Mouse (Mus musculus) brain, adult 10 weeks (tissue): Measurements from ENCODE around the gene Arih2. TPM values are rescaled to one million over a fixed set of nuclear protein-coding genes. Genes with fewer than 3 reads are reported as not detected.

ENCODE experiments used
- polyA plus RNA-seq: library from polyadenylated mRNA; stranded (reverse); fragments of 350-450 nt; fragmentation: Illumina TruSeq; extraction: RNeasy Lipid Tissue Mini Kit (QIAGEN cat#74804); gene quantifications from one replicate; pipeline ENCODE4 v1.2.3, GENCODE M21; 2015; ENCODE audit warnings: low read depth, low replicate concordance

Arih2 gene
- polyA plus RNA-seq, result 39.4 TPM

GRCm38 (mm10) chr9:108648611-108649560 is at the start of gene Arih2:
Gene Arih2, minus strand, starts transcription at chr9:108649386.

GRCm38 (mm10) chr9:108689106-108689505 is 39.9 kb upstream of the Arih2 start, which contains the start of gene Prkar2a:
Gene Prkar2a, plus strand, starts transcription at chr9:108689314.

GRCm38 (mm10) chr9:108661677-108662612 is 12.8 kb upstream of the Arih2 start, which contains the start of gene Slc25a20:
Gene Slc25a20, plus strand, starts transcription at chr9:108662088.

GRCm38 (mm10) chr9:108596998-108597764 is 52.0 kb downstream of the Arih2 start, which contains the start of gene P4htm:
Gene P4htm, minus strand, starts transcription at chr9:108597667.

GRCm38 (mm10) chr9:108578545-108579343 is 70.4 kb downstream of the Arih2 start, which contains the start of gene Wdr6:
Gene Wdr6, minus strand, starts transcription at chr9:108578739.

GRCm38 (mm10) chr9:108569381-108570206 is 79.6 kb downstream of the Arih2 start, which contains the start of gene Dalrd3:
Gene Dalrd3, plus strand, starts transcription at chr9:108569886.

GRCm38 (mm10) chr9:108566815-108567776 is 82.1 kb downstream of the Arih2 start, which contains the start of gene Ndufaf3:
Gene Ndufaf3, minus strand, starts transcription at chr9:108567434.

GRCm38 (mm10) chr9:108560227-108560841 is 88.9 kb downstream of the Arih2 start, which contains the start of gene Impdh2:
Gene Impdh2, plus strand, starts transcription at chr9:108560286.

Other genes starting within 250 kb of the Arih2 start
- gene Ccdc36, start 220.9 kb downstream of the Arih2 start, polyA plus RNA-seq, result 0.54 TPM
- not detected for gene BC048562, start 212.9 kb downstream of the Arih2 start, polyA plus RNA-seq
- gene Ccdc71, start 188.9 kb downstream of the Arih2 start, polyA plus RNA-seq, result 21.9 TPM
- gene Klhdc8b, start 187.8 kb downstream of the Arih2 start, polyA plus RNA-seq, result 26.8 TPM
- gene Lamb2, start 169.7 kb downstream of the Arih2 start, polyA plus RNA-seq, result 20.5 TPM
- 95.0 TPM for gene Usp19, start 158.8 kb downstream of the Arih2 start, polyA plus RNA-seq
- gene Qars, start 141.7 kb downstream of the Arih2 start, polyA plus RNA-seq, result 70.9 TPM
- gene Qrich1, start 132.6 kb downstream of the Arih2 start, polyA plus RNA-seq, result 77.0 TPM
- 66.7 TPM for gene Impdh2, start 89.1 kb downstream of the Arih2 start, polyA plus RNA-seq
- gene Ndufaf3, start 82.0 kb downstream of the Arih2 start, polyA plus RNA-seq, result 58.9 TPM
- gene Dalrd3, start 79.5 kb downstream of the Arih2 start, polyA plus RNA-seq, result 120 TPM
- gene Wdr6, start 70.6 kb downstream of the Arih2 start, polyA plus RNA-seq, result 78.4 TPM
- 93.6 TPM for gene P4htm, start 51.7 kb downstream of the Arih2 start, polyA plus RNA-seq
- 19.6 TPM for gene Slc25a20, start 12.7 kb upstream of the Arih2 start, polyA plus RNA-seq
- gene Prkar2a, start 39.9 kb upstream of the Arih2 start, polyA plus RNA-seq, result 37.8 TPM
- 163 TPM for gene Ip6k2, start 134.4 kb upstream of the Arih2 start, polyA plus RNA-seq
- gene Nckipsd, start 159.0 kb upstream of the Arih2 start, polyA plus RNA-seq, result 48.6 TPM
- gene Celsr3, start 176.9 kb upstream of the Arih2 start, polyA plus RNA-seq, result 27.4 TPM
- gene Slc26a6, start 203.9 kb upstream of the Arih2 start, polyA plus RNA-seq, result 14.9 TPM